Mouse (Mus musculus) embryonic facial prominence, embryonic 11.5 days (tissue): Measurements from ENCODE around the gene 1810055G02Rik. TPM values are rescaled to one million over a fixed set of nuclear protein-coding genes. Genes with fewer than 3 reads are reported as not detected.

Experiments
- ATAC-seq: fragments of 200-750 bp; cut with Nextera tagmentation; replicated peaks from 2 replicates; pipeline ENCODE4 v1.8.0; 2017; ENCODE audit warnings: low read depth; ENCODE audit not compliant: insufficient number of reproducible peaks, low FRiP score, low TSS enrichment
- DNase-seq: peaks from one replicate; pipeline ENCODE4 v3.0.0-alpha.2; 2015; ENCODE audit warnings: low spot score
- H3K27ac ChIP-seq: fragments of 300-500 bp; sonication (generic); replicated peaks from 2 replicates; pipeline ENCODE4 v1.5.1; 2014; ENCODE audit warnings: mild to moderate bottlenecking, low read depth, low read length, control low read depth
- H3K27me3 ChIP-seq: fragments of 300-500 bp; sonication (generic); 2 replicates; pipeline ENCODE4 v1.6.1; 2014; ENCODE audit warnings: mild to moderate bottlenecking, low read length, moderate library complexity, mixed read lengths; ENCODE audit not compliant: control insufficient read depth, insufficient read depth
- H3K36me3 ChIP-seq: fragments of 300-500 bp; sonication (generic); replicated peaks from 2 replicates; pipeline ENCODE4 v1.6.1; 2014; ENCODE audit warnings: low read depth, mild to moderate bottlenecking, low read length, moderate library complexity, mixed read lengths; ENCODE audit not compliant: control insufficient read depth, insufficient read depth
- H3K4me1 ChIP-seq: fragments of 300-500 bp; sonication (generic); 2 replicates; pipeline ENCODE4 v1.6.1; 2014; ENCODE audit warnings: low read length, mixed read lengths; ENCODE audit not compliant: control insufficient read depth, insufficient read depth
- H3K4me2 ChIP-seq: fragments of 300-500 bp; sonication (generic); 2 replicates; pipeline ENCODE4 v1.6.1; 2014; ENCODE audit warnings: low read depth, mild to moderate bottlenecking, control low read depth, low read length, moderate library complexity
- H3K4me3 ChIP-seq: fragments of 300-500 bp; sonication (generic); 2 replicates; pipeline ENCODE4 v1.5.1; 2014; ENCODE audit warnings: low read depth, low read length, control low read depth
- H3K9ac ChIP-seq: fragments of 300-500 bp; sonication (generic); replicated peaks from 2 replicates; pipeline ENCODE4 v1.6.1; 2014; ENCODE audit warnings: mild to moderate bottlenecking, control low read depth, low read length
- H3K9me3 ChIP-seq: fragments of 300-500 bp; sonication (generic); replicated peaks from 2 replicates; pipeline ENCODE4 v1.6.1; 2016; ENCODE audit warnings: mild to moderate bottlenecking, low read length, inconsistent platforms, mixed read lengths; ENCODE audit not compliant: control insufficient read depth
- WGBS: fragments of 180-500 bp; shearing (Covaris S2); extraction: QIAGEN DNeasy Blood & Tissue Kit; methylation state at CpG from one replicate; pipeline ENCODE4 v1.1.7; 2014; 5-methylcytosine and 5-hydroxymethylcytosine counted together
- polyA plus RNA-seq: library from polyadenylated mRNA; unstranded; fragments of >200 nt; fragmentation: Nextera tagmentation; extraction: Ambion mirVana; gene quantifications from 2 replicates; pipeline ENCODE4 v1.2.1, GENCODE M21; 2014

Gene 1810055G02Rik
- polyA plus RNA-seq, 1 experiment from 2014 or later = 39.0 TPM

DNA sequence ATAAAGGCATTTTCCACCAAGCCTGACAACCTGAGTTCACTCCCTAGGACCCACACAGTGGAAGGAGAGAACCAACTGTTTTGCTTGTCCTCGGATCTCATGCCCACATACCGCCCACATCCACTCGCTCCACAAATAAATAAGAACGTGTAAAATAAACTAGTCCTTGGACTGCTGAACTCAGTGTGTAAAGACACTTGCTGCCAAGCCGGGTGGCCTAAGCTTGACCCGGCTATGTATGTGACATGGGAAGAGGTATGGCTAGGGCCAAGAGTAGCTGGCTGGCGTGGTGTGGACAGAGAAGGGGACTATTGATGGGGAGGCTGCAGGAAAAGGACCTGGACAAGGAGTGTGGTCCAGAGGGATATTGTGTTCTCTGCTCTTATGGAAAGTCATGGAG, 10.1 kb upstream of the 1810055G02Rik start:
- Histone ChIP-seq H3K36me3 (no peaks in the 10 kb centered on the region), H3K4me1 (no peaks in the 10 kb centered on the region)
- 83% methylated on average over 7 of the region's 7 CpGs for WGBS

DNA sequence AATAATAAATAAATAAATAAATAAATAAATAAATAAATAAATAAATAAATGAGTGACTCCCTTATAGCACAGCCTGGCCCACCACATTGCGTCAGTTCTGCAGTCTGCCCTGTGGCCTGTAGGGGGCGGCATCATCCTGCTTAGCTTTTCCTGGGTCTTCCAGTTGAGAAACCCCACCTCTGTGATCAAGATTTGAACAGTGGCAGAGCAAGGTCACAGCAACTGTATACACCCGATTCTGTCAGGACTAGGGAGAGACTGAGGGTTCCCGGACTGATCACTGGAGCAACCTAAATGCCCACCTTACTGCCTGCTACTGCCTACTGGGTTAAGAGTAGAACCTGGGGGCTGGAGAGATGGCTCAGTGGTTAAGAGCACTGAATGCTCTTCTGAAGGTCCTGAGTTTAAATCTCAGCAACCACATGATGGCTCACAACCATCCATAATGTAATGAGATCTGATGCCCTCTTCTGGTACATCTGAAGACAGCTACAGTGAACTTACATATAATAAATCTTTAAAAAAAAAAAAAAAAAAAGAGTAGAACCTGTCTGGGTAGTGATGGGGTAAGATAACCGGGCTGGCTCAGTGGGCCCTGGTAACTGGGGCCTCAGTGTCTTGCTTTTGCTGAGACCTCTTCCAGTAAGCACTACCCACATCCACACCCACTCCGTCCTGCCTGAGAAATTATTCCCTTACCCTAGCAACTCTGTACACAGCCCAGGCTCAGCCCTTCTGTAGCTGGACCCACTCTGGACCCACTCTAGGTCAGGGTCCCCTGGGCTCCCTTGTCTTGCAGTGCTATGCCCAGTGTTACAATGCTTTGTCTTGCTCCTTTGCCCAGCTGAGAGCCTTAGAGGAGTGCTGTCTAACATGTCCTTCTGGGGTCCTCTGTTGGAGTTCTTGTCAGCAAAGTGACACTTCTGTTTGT, 8.3 kb upstream of the 1810055G02Rik start:
- WGBS = 33% methylated on average over 6 of the region's 6 CpGs
- DNase-seq = peak; percentile 83
- no peaks in the 10 kb centered on the region for H3K27me3 ChIP-seq

More for the DNA sequence above, 10.1 kb upstream of the 1810055G02Rik start:
- no peak overlapping the region for H3K4me2 ChIP-seq
- H3K4me3 ChIP-seq = no peak overlapping the region
- no peaks in the 10 kb centered on the region for H3K9me3 ChIP-seq
- H3K27ac ChIP-seq = no peak overlapping the region
- no peak for ATAC-seq
- no peak overlapping the region for H3K9ac ChIP-seq
- no peak for DNase-seq
- H3K27me3 ChIP-seq = no peaks in the 10 kb centered on the region

DNA sequence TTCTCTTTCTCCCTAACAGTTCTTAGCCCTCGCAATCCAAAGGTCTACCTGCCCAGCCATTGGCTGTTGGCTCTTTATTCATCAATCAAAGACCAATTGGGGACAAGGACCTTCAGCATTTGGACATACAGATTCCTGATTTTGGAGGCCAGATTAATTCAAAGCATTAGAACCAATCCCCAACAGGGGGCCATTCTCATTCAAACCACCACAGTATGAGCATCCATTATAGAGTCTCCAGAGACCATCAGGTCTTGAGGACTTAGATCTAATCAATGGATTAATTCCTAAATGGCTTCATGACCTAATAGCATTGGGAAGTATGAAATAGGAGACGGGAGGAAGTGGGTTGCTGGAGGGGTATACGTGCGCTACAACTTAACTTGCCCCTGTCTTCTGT, 5.6 kb upstream of the 1810055G02Rik start:
- Histone ChIP-seq H3K27me3 (no peaks in the 10 kb centered on the region), H3K36me3 (no peaks in the 10 kb centered on the region), H3K27ac (no peak overlapping the region), H3K4me1 (no peaks in the 10 kb centered on the region), H3K9ac (no peak overlapping the region), H3K4me3 (no peak overlapping the region), H3K9me3 (no peaks in the 10 kb centered on the region), H3K4me2 (no peak overlapping the region)
- WGBS = 79% methylated on average over 4 of the region's 4 CpGs
- DNase-seq (no peak), ATAC-seq (no peak)

More for the DNA sequence above, 8.3 kb upstream of the 1810055G02Rik start:
- Histone ChIP-seq H3K27ac (no peak overlapping the region), H3K9me3 (no peaks in the 10 kb centered on the region), H3K9ac (no peak overlapping the region), H3K4me2 (no peak overlapping the region), H3K4me3 (no peak overlapping the region), H3K36me3 (no peaks in the 10 kb centered on the region), H3K4me1 (no peaks in the 10 kb centered on the region)
- no peak for ATAC-seq

DNA sequence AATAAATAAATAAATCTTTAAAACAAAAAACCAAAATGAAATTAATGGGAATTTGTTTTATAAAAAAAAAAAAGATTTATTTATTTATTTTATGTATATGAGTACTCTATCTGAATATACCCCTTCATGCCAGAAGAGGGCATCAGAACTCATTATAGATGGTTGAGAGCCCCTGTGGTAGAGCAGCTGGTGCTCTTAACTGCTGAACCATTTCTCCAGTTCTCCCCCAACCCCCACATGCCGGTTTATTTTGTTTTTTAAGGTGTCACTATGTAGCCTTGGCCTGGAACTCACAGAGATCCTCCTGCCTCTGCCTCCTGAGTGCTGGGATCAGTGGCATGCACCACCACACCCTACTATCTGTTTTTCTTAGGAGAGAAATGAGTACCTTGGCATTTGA, 1.8 kb upstream of the 1810055G02Rik start:
- H3K9me3 ChIP-seq = no peaks in the 10 kb centered on the region
- no peak overlapping the region for H3K9ac ChIP-seq
- peaks cover 6% of the 10 kb centered on the region; the same call in 1 of the 2 replicates for H3K4me1 ChIP-seq
- WGBS = 58% methylated on average over 1 of the region's 1 CpGs
- H3K4me2 ChIP-seq = no peak overlapping the region
- DNase-seq = no peak
- no peak overlapping the region for H3K27ac ChIP-seq
- H3K36me3 ChIP-seq = no peaks in the 10 kb centered on the region
- H3K27me3 ChIP-seq = no peaks in the 10 kb centered on the region
- no peak for ATAC-seq
- H3K4me3 ChIP-seq = no peak overlapping the region

DNA sequence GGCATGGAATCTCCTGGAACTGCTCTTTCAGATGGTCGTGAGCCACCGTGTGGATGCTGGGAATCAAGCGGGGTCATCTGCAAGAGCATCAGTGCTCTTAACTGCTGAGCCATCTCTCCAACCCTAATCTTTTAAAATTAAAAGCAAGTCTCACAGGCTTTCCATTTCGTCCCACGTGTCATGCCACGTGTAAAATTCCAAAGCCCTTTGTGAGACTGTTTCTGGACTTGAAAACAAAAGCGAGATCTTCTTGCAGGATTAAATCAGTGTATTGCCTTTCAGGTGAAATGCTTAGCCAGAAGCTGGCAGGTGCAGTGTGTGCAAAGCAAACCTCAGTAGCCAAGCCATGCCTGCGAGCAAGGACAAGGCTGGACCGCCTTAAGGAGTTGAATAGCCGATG, 540 bp upstream of the 1810055G02Rik start:
- H3K4me2 ChIP-seq = peak overlapping the region; percentile 75
- ATAC-seq = no peak
- 48% methylated on average over 10 of the region's 10 CpGs for WGBS

DNA sequence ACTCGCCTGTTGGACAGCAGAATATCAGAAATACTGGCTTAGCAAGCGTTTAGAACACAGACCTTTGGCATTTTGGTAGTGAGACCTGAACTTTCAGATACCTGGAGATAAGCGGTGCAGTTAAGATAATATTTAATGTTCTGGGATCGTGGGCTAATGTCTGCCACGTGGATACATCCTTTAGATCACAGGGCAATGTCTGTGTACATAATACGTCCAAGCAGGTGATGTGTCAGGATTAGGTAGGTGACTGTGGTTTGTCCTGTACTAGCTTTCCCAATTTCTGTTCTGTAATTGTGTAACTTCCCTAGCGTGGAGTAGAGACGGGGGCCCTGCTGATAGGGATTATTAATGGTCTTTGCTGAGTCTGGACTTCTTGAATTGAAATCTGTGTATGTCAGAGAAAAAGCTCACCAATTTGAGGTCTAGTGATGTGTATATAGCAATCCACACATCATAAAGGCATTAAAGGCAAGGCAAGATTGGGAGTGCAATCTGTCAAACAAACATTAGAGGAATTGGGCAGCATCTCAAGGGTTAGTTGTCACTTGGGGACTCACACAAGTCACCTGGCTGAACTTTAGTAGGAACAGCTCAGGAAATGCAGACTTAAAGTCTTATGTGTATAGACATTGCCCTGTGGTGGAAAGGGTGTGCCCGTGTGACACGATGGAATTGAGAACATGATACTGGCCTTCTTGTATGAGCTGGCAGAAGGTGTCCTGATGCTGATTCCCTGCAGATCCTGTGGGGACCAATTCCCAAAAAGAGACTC, 1.1 kb downstream of the 1810055G02Rik start:
- DNase-seq = no peak

More for the DNA sequence above, 540 bp upstream of the 1810055G02Rik start:
- H3K36me3 ChIP-seq = no peaks in the 10 kb centered on the region
- peak; percentile 21 for DNase-seq
- peaks cover 6% of the 10 kb centered on the region; the same call in 1 of the 2 replicates for H3K4me1 ChIP-seq
- peak overlapping the region; percentile 74 for H3K4me3 ChIP-seq
- H3K27me3 ChIP-seq = no peaks in the 10 kb centered on the region
- no peaks in the 10 kb centered on the region for H3K9me3 ChIP-seq
- peak overlapping the region; percentile 48; the same call in 1 of the 2 replicates for H3K27ac ChIP-seq
- H3K9ac ChIP-seq = peak overlapping the region; percentile 67

DNA sequence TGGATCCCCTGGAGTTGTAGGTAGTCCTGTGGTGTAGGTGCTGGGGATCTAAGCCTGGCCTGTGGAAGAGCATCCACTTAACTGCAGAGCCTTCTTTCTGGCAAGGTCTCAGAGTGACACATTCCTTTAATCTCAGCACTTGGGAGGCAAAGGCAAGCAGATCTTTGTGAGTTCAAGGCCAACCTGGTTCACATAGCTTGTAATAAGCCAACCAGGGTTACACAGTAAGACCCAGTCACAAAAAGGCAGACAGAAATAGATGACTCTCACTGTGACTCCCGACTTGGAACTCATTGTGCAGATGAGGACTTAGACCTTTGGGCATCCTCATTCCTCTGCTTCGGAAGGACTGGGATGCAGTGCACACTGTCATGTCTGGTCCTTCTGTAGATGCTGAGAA, 2.3 kb downstream of the 1810055G02Rik start:
- ATAC-seq (no peak), DNase-seq (no peak)
- H3K4me1 ChIP-seq = peaks cover 6% of the 10 kb centered on the region; the same call in 1 of the 2 replicates
- no peak overlapping the region for H3K4me2 ChIP-seq
- no peaks in the 10 kb centered on the region for H3K27me3 ChIP-seq
- no peak overlapping the region for H3K9ac ChIP-seq
- no peaks in the 10 kb centered on the region for H3K36me3 ChIP-seq
- no peak overlapping the region for H3K27ac ChIP-seq
- no peak overlapping the region for H3K4me3 ChIP-seq
- 89% methylated on average over 2 of the region's 2 CpGs for WGBS
- H3K9me3 ChIP-seq = no peaks in the 10 kb centered on the region

More for the DNA sequence above, 1.1 kb downstream of the 1810055G02Rik start:
- H3K4me1 ChIP-seq = peaks cover 6% of the 10 kb centered on the region; the same call in 1 of the 2 replicates
- H3K27ac ChIP-seq = no peak overlapping the region
- peak overlapping the region; percentile 74 for H3K4me3 ChIP-seq
- peak overlapping the region; percentile 77 for H3K9ac ChIP-seq
- H3K9me3 ChIP-seq = no peaks in the 10 kb centered on the region
- no peak for ATAC-seq
- H3K36me3 ChIP-seq = no peaks in the 10 kb centered on the region
- H3K4me2 ChIP-seq = peak overlapping the region; percentile 52
- H3K27me3 ChIP-seq = no peaks in the 10 kb centered on the region
- WGBS = 47% methylated on average over 10 of the region's 10 CpGs
